Mouse (Mus musculus) E14TG2a.4 (cell line): ENCODE measurements around the gene Cir1.

Source experiments
- CTCF ChIP-seq: conservative IDR thresholded peaks from 2 replicates; pipeline ENCODE4 v1.5.1; 2014; ENCODE audit warnings: low read length
- NANOG ChIP-seq: IDR thresholded peaks from 2 replicates; pipeline ENCODE4 v1.6.1; 2014; ENCODE audit warnings: borderline replicate concordance, low read length, mixed read lengths
- POU5F1 ChIP-seq: IDR thresholded peaks from 2 replicates; pipeline ENCODE4 v1.6.1; 2014; ENCODE audit warnings: low read length, borderline replicate concordance

DNA sequence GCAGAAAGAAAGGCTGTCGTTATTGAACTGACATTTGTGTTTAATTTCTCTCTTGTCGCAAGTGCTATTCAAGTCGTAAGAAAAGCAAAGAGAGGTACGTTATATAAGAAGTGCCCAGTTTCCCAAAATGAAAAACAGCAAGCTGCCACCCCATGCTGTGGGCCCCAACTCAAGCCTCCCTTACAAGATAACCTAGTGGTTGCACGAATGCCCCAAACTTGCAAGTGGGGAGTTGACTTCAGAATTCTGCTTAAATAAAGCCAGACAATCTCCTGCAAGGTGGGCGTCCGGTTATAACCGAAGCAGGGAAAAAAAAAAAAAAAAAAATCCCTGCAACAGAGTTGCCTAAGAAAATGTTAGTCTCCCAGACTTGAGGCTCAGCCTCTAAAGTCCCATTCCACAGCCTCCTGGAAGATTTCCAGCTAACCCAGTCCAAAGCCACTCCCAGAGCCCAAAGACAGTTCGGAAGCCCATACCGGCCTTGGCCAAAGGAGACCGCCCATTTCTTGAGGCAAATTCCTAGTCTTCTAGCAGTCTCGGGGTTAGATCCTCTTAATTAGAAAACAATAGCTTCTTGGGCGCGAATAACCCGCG, 49.2 kb downstream of the Cir1 start:
- TF ChIP-seq CTCF (no peak), POU5F1 (no peak), NANOG (no peak)
